Mouse (Mus musculus) hindlimb bud, embryonic 11.5 days (tissue): ENCODE data around the gene Nnat.

Experiments
- DNase-seq: peaks from one replicate; pipeline ENCODE4 v3.0.0-alpha.2; 2012; ENCODE audit warnings: low read depth, low spot score; ENCODE audit errors: extremely low spot score

Nnat gene

GRCm38 (mm10) chr2:157559858-157560257 lies at the start of gene Nnat:
Gene Nnat (plus strand): TSS chr2:157560078.
- DNase-seq, result no peak

DNA sequence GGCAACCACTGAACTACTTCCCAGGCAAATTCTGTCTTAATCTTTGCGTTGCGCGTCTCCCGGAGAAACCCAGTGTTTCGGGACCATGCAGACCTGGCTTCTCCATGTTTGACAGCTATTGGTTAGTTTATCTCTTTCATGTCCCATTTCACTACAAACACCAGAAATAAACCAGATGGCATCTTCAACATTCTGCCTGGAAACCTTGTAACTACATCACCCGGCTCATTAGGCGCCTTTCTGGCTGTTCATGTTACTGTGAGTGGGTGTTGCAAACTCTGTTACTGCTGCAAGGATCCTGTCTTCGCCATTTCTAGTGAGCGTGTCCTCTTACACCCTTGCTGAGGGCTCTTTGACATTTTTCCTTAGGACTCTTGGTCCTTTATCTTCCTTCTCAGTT lies 47.0 kb upstream of the Nnat start:
- no peak for DNase-seq

DNA sequence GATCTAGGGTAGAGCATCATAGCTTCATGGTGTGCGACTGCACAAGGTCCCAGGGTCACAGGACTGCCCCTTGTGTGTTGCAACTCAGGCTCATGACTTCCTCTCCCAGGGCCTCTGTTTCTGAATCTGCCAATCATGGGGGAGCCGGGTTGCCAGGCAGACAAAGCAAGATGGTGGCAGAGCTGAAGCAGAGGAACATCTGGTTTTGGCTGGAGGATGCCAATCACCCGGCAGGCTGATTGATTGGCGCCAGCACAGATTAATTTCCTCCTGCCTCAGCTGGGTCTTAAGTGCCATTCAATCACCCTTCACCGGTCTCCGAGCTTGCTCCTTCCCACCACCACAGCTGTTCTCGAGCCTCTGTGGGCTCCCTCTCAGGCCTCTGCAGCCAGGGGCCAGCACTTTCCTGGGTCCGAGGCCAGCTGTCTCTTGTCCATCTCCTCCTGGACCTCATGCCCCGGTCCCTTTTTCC lies 46.1 kb upstream of the Nnat start:
- DNase-seq, result no peak

DNA sequence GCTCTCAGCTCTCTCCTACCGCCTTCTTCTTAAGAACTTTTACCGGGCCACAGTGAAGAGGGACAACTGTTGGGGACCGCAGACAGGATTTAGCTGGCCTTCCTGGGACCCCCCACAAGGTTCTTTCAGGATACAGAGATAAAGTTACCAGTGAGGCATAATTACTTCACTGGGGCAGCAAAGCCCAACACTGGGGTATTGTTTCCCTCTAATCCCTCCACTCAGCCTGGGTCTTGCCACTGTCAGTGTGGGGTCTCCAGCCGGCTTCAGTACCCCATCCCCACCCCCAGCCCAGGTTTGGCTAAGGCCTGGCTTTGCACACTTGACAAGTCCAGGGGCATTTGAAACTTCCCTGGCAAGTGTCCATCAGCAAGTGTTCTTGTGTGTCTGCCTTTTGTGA lies 45.5 kb upstream of the Nnat start:
- DNase-seq, result no peak

- no peak for DNase-seq
These were observed 42.4 kb upstream of the Nnat start for GRCm38 (mm10) chr2:157517526-157517925.

- DNase-seq, result no peak
These were observed 41.4 kb upstream of the Nnat start for GRCm38 (mm10) chr2:157518451-157518850.

- DNase-seq, result no peak
These were observed 40.4 kb upstream of the Nnat start for GRCm38 (mm10) chr2:157519452-157519851.

- no peak for DNase-seq
These were observed 39.4 kb upstream of the Nnat start for GRCm38 (mm10) chr2:157520496-157520895.

DNA sequence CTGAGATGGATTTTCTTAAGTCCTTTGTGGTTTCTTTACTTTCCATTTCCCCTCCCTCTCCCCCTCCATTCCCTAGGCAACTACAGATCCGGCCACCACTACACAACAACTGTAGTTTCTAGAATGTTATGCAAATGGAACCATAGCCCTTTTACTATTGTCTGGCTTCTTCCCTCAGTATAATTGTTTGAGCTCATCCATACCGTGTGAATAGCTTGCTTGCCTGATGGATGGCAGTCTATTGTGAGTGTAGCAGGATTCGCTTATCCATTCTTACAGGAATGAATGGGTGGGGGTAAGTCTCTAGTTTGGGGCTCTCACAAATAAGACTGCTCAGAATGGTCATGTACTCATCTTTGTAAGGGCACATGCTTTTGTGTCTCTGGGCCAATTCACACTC lies 37.3 kb upstream of the Nnat start:
- DNase-seq, result no peak

- no peak for DNase-seq
These were observed 29.6 kb upstream of the Nnat start for GRCm38 (mm10) chr2:157530056-157530955.

GRCm38 (mm10) chr2:157531681-157532426 lies 28.0 kb upstream of the Nnat start:
- DNase-seq, result no peak

DNA sequence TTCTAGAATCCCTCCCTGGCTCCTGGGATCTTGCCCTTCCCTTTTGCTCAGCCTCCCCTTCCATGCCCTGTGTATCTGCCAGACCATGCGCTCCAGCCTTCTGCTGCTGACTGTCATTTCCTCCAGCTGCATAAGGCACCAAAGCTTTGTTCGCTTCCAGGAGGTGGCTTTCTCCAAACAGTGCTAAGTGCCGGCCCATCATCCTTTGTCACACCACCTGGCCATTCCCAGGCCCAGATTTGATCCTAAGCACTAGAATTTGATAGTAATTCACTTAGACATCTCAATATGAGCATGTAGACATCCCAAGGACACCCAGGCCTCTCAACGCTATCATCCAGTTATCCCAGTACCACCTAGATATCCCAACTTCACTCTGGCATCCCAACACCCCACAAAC lies 25.7 kb upstream of the Nnat start:
- DNase-seq, result no peak

DNA sequence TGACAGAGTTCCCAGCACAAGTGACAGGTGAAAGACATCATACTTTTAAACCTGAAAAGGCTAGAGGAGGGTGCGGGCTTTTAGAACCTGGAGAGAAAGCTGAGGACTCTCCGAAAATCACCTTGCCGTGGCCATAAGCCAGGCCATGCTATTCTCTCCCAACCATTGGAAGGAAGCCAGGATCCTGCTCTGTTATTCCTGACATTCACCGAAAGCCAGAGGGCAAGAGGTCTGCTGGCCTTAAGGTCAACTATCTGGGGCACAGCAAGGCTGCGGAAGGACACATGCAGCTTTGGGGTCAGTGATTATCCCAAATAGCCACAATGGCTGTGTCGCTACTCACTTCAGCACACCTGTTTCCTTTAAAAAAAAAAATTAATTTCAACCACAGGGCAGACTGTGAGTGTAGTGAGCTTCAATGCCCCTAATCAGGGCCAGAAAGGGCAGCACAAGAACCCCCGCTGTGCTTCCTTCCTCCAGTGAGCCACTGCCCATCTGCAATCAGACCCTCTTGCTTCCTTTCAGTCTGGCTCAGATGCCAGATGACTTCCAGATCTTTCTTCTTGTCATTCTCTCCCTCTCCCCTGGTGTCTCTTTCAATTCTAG lies 23.3 kb upstream of the Nnat start:
- DNase-seq, result no peak

DNA sequence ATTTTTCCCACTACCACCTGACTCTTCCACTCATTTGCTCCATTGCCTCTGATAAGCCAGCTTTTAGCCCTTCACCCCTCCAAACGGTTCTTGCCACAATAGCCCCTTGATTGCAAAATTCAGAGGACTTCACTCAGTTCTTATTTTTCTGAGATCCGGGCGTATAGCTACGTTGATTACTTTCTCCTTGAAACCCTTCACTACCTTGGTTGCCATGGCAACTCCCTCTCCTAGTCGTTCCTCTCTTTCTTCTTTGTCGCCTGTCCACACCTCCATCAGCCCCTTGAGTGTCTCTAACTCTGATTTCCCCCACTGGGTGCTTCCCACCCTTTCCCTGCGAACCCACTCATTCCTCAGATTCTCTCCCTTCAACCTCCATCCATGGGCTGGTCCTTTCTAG lies 22.8 kb upstream of the Nnat start:
- DNase-seq, result no peak

DNA sequence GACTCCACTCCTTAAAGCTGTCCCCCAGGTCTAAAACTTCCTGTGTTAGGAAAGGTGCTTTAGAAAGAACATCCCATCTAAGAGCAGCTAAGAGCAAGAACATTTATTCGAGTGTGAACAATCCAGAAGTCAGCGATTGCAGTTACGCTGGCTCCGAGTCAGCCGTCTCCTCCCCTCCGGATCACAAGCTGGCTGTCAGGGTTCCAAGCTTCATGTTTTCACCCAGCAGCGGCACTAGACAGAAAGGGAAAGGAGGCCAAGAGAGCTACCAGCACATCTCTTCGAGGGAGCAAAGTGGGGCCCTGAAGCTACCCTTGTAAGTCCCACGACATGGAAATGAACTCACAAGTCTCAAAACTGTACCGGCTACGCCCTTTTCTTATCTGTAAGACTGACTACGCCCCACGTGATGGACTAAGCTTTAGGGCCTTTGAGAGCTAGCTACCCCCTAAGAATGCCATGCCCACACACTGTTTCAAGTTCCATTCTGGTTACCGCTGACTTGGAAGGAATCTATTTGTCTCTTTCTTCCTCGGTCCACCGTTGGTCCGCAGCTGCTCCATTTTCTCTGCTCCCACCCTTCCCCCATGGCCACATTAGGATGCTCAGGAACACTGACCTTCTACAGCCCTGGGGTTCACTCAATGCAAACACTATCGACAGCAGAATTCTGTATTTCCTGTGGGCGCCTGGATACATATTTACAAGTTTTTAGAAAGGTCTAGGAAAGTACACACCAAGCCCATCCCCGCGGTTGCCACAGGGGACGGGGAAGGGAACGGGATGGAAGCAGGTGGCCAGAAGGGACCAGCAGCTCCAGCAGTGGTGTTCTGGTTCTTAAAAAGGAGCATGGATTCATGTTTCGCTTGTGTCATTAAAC lies 19.6 kb upstream of the Nnat start:
- DNase-seq, result no peak

DNA sequence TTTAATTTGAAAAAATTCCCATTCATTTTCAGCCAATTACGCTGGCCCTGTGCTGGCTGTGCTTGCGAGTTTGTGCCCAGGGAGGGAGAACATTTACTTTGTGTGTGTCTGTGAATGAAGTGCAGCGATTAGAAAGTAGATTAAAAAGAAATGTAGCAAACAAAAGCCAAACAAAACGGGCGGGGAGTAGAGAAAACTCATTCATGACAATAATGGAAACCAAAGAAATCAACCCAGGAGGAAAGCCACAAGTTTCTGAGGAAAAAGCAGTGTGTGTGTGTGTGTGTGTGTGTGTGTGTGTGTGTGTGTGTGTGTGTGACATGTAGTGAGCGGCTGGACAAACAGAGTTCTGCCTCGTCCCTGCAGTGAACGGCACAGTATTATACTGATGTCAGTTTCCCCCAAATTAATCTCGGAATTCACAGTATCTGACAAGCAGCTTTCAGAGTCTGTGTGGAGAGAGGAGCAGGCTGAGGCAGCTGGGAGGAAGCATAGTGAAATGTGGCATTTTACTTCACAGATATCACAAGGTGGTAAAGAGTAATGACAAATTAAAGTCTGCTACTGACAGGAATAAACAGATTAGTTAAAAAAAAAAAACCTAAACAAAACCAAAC lies 18.8 kb upstream of the Nnat start:
- DNase-seq, result no peak

- no peak for DNase-seq
These were observed 18.2 kb upstream of the Nnat start for GRCm38 (mm10) chr2:157541631-157542030.

DNA sequence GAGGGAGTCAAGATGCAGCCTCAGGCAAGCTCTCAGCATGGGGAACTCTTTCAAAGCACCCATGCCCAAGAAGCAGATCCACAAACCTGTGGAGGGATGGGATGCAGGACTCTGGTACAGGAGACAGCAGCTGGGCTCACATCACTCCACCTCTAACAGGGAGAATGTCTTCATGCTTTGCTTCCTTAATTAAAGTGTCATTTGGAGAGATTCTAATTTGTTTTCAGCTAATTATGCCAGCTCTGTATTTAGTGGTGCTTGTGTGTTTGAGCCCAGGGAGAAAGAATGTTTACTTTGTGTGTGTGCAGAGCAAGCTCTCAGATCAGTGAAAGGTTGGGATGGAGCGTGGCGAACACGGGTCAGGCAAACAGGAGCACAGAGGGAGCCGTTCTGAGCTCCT lies 17.5 kb upstream of the Nnat start:
- DNase-seq, result no peak

DNA sequence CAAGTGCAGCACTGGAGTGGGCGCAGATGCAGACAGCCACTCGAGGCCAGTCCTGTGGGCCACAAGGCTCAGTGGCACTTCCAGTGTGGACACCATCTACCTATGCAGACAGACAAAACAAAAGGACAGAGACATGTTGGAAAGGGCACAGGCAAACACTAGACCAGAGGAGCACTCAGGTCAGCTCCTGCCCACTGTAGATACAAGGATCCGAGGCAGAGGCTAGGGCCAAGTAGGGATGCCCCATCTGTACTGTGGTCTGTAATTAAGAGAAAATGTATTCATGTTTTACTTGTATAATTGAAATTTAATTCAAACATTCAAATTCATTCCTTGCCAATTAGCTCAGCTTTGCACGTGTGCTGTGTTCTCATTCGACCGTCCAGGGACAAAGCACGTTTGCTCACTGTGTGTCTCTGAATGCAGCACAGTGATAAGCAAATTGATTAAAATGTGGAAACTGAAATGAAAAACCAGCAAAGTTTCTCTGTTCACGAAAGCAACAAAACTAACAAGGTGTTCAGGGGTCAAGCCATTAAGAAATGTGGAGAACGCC lies 15.5 kb upstream of the Nnat start:
- no peak for DNase-seq

GRCm38 (mm10) chr2:157546686-157547085 lies 13.2 kb upstream of the Nnat start:
- DNase-seq, result no peak
